Mouse (Mus musculus): Measurements from ENCODE around the gene Sclt1. TPM values are rescaled to one million over a fixed set of nuclear protein-coding genes. Genes with fewer than 3 reads are reported as not detected.

The Sclt1 gene
- total RNA-seq, 1 experiment, result 15.3 TPM

GRCm38 (mm10) chr3:41606330-41606664 lies 136.0 kb downstream of the Sclt1 start:
- peaks cover 78% of the 10 kb centered on the region for H3K36me3 ChIP-seq (ENCODE audit: control insufficient read depth, insufficient read depth, low read length, poor library complexity, severe bottlenecking)
- H3K4me1 ChIP-seq (ENCODE audit: control insufficient read depth in 2 of 2, insufficient read depth in 2 of 2, low read length in 2 of 2, poor library complexity in 1 of 2), result peaks cover 0 to 17% of the 10 kb centered on the region in 2 experiments; a peak in 3 of 4 replicates
- H3K27ac ChIP-seq (ENCODE audit: insufficient read depth, low read depth, low read length, poor library complexity, severe bottlenecking), result no peak overlapping the region
- H3K9me3 ChIP-seq (ENCODE audit: control insufficient read depth, insufficient read depth, low read depth, low read length), result no peaks in the 10 kb centered on the region
- no peak overlapping the region for H3K9ac ChIP-seq (ENCODE audit: insufficient read depth, low read depth, low read length, poor library complexity, severe bottlenecking)
- no peak overlapping the region for H3K4me3 ChIP-seq (ENCODE audit: insufficient read depth in 1 of 2, low read depth in 1 of 2, low read length in 2 of 2, poor library complexity in 1 of 2, severe bottlenecking in 1 of 2)
- DNase-seq (ENCODE audit: low read depth, low spot score), result no peak
- in situ Hi-C loops (cut with MboI; ENCODE audit: low sequenced_read_pairs in 2 of 2, unreplicated experiment in 2 of 2), result no loop called here
- TF ChIP-seq ZNF384 (IDR thresholded peaks at IDR 0.05; ENCODE audit: low read depth, low read length) (no peak), CHD2 (IDR thresholded peaks at IDR 0.05; ENCODE audit: low read depth, low read length) (no peak), MAFK (IDR thresholded peaks at IDR 0.05; ENCODE audit: insufficient read depth, low read depth, low read length) (no peak), HCFC1 (IDR thresholded peaks at IDR 0.05; ENCODE audit: borderline replicate concordance, insufficient read depth, low read length) (no peak), ZC3H11A (IDR thresholded peaks at IDR 0.05; ENCODE audit: borderline replicate concordance, low read depth, low read length) (no peak)

DNA sequence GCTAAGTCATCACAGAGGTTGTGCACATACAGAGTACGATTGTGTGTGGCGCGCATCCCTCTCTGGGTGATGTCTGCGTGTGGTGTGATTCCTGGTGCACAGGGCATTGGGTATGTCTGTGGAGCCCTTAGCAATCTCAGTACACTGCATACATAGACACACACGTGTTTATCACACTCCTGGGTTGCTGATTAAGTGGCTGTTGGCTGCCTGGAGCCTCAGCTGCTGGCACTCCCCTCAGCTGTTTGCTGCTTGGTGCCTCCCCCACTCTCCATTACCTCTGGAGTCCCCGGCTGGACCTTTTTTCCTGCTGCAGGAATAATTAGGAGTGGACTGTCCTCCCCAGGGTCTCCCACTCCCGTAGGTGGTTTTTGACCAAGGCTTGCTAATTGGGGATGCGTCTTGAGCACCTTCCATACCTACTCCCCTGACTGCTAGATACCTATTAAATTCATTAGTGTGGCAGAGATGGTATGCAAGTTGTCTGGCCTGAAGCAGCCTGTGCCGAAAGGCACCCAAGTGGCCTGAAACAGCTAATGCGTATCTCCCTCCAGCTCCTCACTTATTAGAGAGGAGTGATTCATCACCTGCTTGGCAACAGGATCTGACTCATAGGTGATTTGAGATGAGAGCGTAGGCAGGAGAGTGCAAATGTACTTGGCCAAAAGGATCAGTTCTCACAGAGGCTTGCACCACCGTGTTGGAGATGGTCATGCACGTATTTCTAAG lies 136.5 kb downstream of the Sclt1 start:
- no peak overlapping the region for H3K27ac ChIP-seq (ENCODE audit: insufficient read depth, low read depth, low read length, poor library complexity, severe bottlenecking)
- H3K36me3 ChIP-seq (ENCODE audit: control insufficient read depth, insufficient read depth, low read length, poor library complexity, severe bottlenecking), result peaks cover 79% of the 10 kb centered on the region
- DNase-seq (ENCODE audit: low read depth, low spot score), result no peak
- TF ChIP-seq HCFC1 (IDR thresholded peaks at IDR 0.05; ENCODE audit: borderline replicate concordance, insufficient read depth, low read length), result no peak
- H3K4me1 ChIP-seq (ENCODE audit: control insufficient read depth in 2 of 2, insufficient read depth in 2 of 2, low read length in 2 of 2, poor library complexity in 1 of 2), result peaks cover 0 to 17% of the 10 kb centered on the region in 2 experiments; a peak in 3 of 4 replicates
- H3K9me3 ChIP-seq (ENCODE audit: control insufficient read depth, insufficient read depth, low read depth, low read length), result no peaks in the 10 kb centered on the region
- H3K9ac ChIP-seq (ENCODE audit: insufficient read depth, low read depth, low read length, poor library complexity, severe bottlenecking), result no peak overlapping the region
- in situ Hi-C loops (cut with MboI; ENCODE audit: low sequenced_read_pairs in 2 of 2, unreplicated experiment in 2 of 2), result no loop called here
- H3K4me3 ChIP-seq (ENCODE audit: insufficient read depth in 1 of 2, low read depth in 1 of 2, low read length in 2 of 2, poor library complexity in 1 of 2, severe bottlenecking in 1 of 2), result no peak overlapping the region

- no peaks in the 10 kb centered on the region for H3K9me3 ChIP-seq (ENCODE audit: control insufficient read depth, insufficient read depth, low read depth, low read length)
- DNase-seq (ENCODE audit: low read depth, low spot score), result no peak
- peaks cover 0 to 19% of the 10 kb centered on the region in 2 experiments for H3K4me1 ChIP-seq (ENCODE audit: control insufficient read depth in 2 of 2, insufficient read depth in 2 of 2, low read length in 2 of 2, poor library complexity in 1 of 2)
- H3K36me3 ChIP-seq (ENCODE audit: control insufficient read depth, insufficient read depth, low read length, poor library complexity, severe bottlenecking), result peaks cover 83% of the 10 kb centered on the region
- TF ChIP-seq CHD2 (IDR thresholded peaks at IDR 0.05; ENCODE audit: low read depth, low read length) (no peak), ZNF384 (IDR thresholded peaks at IDR 0.05; ENCODE audit: low read depth, low read length) (no peak), HCFC1 (IDR thresholded peaks at IDR 0.05; ENCODE audit: borderline replicate concordance, insufficient read depth, low read length) (no peak), MAFK (IDR thresholded peaks at IDR 0.05; ENCODE audit: insufficient read depth, low read depth, low read length) (no peak), ZC3H11A (IDR thresholded peaks at IDR 0.05; ENCODE audit: borderline replicate concordance, low read depth, low read length) (no peak)
- no peak overlapping the region; the same call in 1 of the 2 replicates for H3K27ac ChIP-seq (ENCODE audit: insufficient read depth, low read depth, low read length, poor library complexity, severe bottlenecking)
- no peak overlapping the region for H3K4me3 ChIP-seq (ENCODE audit: insufficient read depth in 1 of 2, low read depth in 1 of 2, low read length in 2 of 2, poor library complexity in 1 of 2, severe bottlenecking in 1 of 2)
- no peak overlapping the region for H3K9ac ChIP-seq (ENCODE audit: insufficient read depth, low read depth, low read length, poor library complexity, severe bottlenecking)
- in situ Hi-C loops (cut with MboI; ENCODE audit: low sequenced_read_pairs in 2 of 2, unreplicated experiment in 2 of 2), result no loop called here
Observed at GRCm38 (mm10) chr3:41604629-41605321, 137.5 kb downstream of the Sclt1 start.

DNA sequence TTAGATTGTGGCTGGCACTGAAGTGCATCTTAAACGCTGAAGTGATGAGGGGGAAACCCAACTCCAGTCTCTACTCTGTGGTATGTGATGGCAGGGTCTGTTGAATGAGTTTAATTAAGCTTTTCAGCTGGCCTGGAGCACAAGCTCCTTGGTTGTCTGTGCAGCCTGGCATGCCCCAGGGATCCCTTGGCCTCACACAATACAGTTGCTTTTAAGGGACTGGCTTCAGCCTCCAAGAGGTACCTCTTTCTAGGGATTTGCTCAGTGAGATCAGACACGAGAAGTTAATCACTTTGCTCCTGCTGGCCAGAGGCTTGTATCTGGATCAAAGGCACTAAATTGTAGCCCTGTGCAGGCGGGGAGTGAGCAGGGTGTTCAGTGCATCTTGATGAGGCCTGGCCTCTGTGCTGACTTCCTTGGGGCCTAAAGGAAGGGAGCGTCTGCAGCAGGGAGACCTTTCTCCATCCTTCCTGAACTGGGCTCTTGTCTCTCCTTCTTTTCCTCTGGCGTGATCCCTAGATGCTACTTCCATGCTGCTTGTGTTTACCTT lies 138.8 kb downstream of the Sclt1 start:
- Histone ChIP-seq H3K27ac (ENCODE audit: insufficient read depth, low read depth, low read length, poor library complexity, severe bottlenecking) (no peak overlapping the region), H3K9ac (ENCODE audit: insufficient read depth, low read depth, low read length, poor library complexity, severe bottlenecking) (no peak overlapping the region), H3K9me3 (ENCODE audit: control insufficient read depth, insufficient read depth, low read depth, low read length) (no peaks in the 10 kb centered on the region), H3K4me3 (ENCODE audit: insufficient read depth in 1 of 2, low read depth in 1 of 2, low read length in 2 of 2, poor library complexity in 1 of 2, severe bottlenecking in 1 of 2) (no peak overlapping the region), H3K36me3 (ENCODE audit: control insufficient read depth, insufficient read depth, low read length, poor library complexity, severe bottlenecking) (peaks cover 82% of the 10 kb centered on the region), H3K4me1 (ENCODE audit: control insufficient read depth in 2 of 2, insufficient read depth in 2 of 2, low read length in 2 of 2, poor library complexity in 1 of 2) (peaks cover 5 to 24% of the 10 kb centered on the region in 2 experiments)
- no peak for TF ChIP-seq HCFC1 (IDR thresholded peaks at IDR 0.05; ENCODE audit: borderline replicate concordance, insufficient read depth, low read length)
- no peak for TF ChIP-seq CHD2 (IDR thresholded peaks at IDR 0.05; ENCODE audit: low read depth, low read length)
- no peak for TF ChIP-seq ZNF384 (IDR thresholded peaks at IDR 0.05; ENCODE audit: low read depth, low read length)
- no peak for TF ChIP-seq ZC3H11A (IDR thresholded peaks at IDR 0.05; ENCODE audit: borderline replicate concordance, low read depth, low read length)
- TF ChIP-seq MAFK (IDR thresholded peaks at IDR 0.05; ENCODE audit: insufficient read depth, low read depth, low read length), result no peak
- DNase-seq (ENCODE audit: low read depth, low spot score), result no peak
- in situ Hi-C loops (cut with MboI; ENCODE audit: low sequenced_read_pairs in 2 of 2, unreplicated experiment in 2 of 2), result no loop called here

All from ES-E14 (cell line).